Mouse (Mus musculus) cerebellum, adult 2 months (tissue): ENCODE measurements around the gene Dcaf4.

Source experiments
- CTCF ChIP-seq: fragments of 200-500 bp; IDR thresholded peaks from 2 replicates; pipeline ENCODE4 v1.5.1; 2011; ENCODE audit warnings: low read depth, mild to moderate bottlenecking, control low read depth, low read length, moderate library complexity, borderline replicate concordance; ENCODE audit not compliant: insufficient read depth
- POLR2A ChIP-seq: fragments of 200-500 bp; IDR thresholded peaks from 2 replicates; pipeline ENCODE4 v1.6.1; 2011; ENCODE audit warnings: low read length, control low read depth, borderline replicate concordance; ENCODE audit not compliant: insufficient read depth

DNA sequence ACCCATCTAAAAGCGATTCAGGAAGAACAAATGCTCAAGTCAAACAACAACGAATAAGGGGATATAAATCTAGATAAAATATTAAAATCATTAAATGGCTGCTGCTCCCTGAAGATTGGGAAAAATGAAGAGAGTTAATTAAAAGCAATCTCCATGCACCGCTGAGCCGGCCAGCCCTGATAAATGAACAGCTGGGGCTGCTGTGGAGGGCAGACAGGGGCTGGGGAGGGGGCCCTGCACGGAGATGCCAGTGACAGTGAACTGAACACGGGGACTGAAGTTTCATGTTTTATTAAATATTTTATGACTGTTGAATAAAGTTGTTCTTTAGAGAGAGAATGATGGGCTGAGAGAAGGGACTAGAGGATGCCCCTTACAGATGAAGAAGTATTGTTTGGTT lies 44.8 kb upstream of the Dcaf4 start:
- no peak for TF ChIP-seq POLR2A
- no peak for TF ChIP-seq CTCF
